Mouse (Mus musculus): Measurements from ENCODE around the gene Tbc1d15. TPM values are rescaled to one million over a fixed set of nuclear protein-coding genes. Genes with fewer than 3 reads are reported as not detected.

The Tbc1d15 gene
- polyA plus RNA-seq, 1 experiment from 2014 or later = 56.2 TPM

DNA sequence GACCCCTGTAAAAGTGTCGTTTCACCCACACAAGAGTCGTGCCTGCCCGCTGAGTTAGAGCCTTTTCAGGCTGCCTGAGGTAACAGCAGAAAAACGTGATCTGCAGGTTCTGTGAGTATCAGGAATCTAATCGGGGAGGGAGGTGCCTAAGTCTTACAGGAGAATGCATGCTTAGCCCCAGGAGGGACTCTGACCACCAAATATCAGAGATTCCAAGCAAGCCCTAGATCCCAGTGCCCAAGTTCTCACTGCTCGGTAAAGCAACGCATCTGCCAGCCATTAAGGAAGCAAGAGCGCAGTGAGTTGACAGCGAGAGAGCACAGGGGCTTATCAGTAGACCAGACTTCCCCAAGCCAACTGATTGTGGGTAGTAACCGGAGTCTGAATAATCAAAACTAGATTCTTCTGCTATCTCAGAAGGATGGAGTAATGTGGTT, 1.1 kb upstream of the Tbc1d15 start:
- ATAC-seq = peak; percentile 43
- H3K9me3 ChIP-seq (ENCODE audit: control insufficient read depth, low read length) = no peaks in the 10 kb centered on the region
- no peaks in the 10 kb centered on the region for H3K36me3 ChIP-seq (ENCODE audit: control insufficient read depth, insufficient read depth, low read length)
- H3K9ac ChIP-seq (ENCODE audit: low read depth, low read length) = peak overlapping the region; percentile 52
- 4% methylated on average over 10 of the region's 10 CpGs for WGBS
- H3K4me3 ChIP-seq (ENCODE audit: low read length) = peak overlapping the region; percentile 98
- H3K27me3 ChIP-seq (replicated peaks; ENCODE audit: control insufficient read depth, insufficient read depth, low read length) = no peaks in the 10 kb centered on the region
- peak overlapping the region; percentile 67 for H3K4me2 ChIP-seq (ENCODE audit: low read depth, low read length)
- peaks cover 16% of the 10 kb centered on the region for H3K4me1 ChIP-seq (ENCODE audit: control insufficient read depth, insufficient read depth, low read length)
- peak overlapping the region; percentile 82 for H3K27ac ChIP-seq (ENCODE audit: low read length)

DNA sequence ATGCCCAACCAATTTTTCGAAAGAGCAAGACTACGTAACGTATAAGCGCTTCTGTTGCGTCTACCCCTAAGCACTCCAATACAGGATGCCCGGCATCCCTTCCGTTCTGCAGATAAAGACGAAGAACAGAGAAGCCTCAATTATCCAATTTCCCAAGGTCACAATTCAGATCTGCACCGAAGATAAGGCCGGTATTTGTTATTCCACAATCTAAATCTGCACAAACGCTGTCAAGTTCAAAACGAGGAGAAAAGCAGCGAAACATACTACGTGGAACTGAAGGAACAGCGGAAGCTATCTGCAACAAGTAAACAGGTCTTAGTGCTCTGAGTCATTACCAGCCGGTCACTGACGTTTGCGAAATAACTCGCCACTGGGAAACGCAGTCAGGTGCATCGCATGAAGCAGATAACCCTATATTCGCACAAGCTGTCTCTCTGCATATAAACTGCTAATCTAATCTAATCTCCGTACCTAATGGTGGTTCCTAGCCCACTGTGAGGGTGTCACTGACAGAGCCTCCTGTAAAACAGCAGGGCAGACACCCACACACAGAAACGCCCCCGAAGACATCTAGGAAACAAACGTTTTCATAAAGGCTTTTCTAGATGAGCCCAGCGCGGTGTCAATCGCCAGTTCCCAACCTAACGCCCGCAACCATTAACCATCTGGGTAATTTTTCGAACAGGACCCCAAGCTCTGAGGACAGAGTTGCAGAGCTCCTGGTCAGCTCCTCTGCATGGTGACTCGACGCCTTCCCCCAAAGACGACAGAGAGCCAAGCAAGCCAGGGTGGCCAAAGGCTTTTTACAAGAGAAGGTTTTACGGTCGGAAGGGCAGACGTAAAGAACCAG, 806 bp downstream of the Tbc1d15 start:
- Histone ChIP-seq H3K4me1 (ENCODE audit: control insufficient read depth, insufficient read depth, low read length) (peaks cover 16% of the 10 kb centered on the region), H3K27ac (ENCODE audit: low read length) (peak overlapping the region; percentile 69), H3K27me3 (replicated peaks; ENCODE audit: control insufficient read depth, insufficient read depth, low read length) (no peaks in the 10 kb centered on the region), H3K9ac (ENCODE audit: low read depth, low read length) (peak overlapping the region; percentile 87), H3K36me3 (ENCODE audit: control insufficient read depth, insufficient read depth, low read length) (no peaks in the 10 kb centered on the region), H3K9me3 (ENCODE audit: control insufficient read depth, low read length) (no peaks in the 10 kb centered on the region), H3K4me2 (ENCODE audit: low read depth, low read length) (peak overlapping the region; percentile 49), H3K4me3 (ENCODE audit: low read length) (peak overlapping the region; percentile 98)
- peak; percentile 4; the same call in 1 of the 2 replicates for ATAC-seq
- 23% methylated on average over 35 of the region's 38 CpGs for WGBS

DNA sequence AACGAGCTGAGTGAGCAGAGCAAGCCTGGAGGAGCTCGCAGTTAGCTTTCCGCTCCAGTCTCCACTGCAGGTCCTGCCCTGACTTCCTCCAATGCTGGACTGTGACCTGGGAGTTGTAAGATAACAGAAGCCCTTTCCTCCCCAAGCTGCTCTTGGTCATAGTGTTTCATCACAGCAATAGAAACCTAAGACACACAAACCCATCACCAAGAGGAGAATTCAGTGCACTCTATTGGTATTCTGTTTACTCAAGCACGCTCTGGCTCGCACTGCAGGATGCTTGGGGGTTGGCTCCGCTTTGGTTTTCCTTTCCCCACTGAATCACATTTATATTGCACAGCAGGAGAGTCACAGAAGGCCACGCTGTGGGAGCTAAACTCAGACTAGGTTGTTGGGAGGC, 3.2 kb downstream of the Tbc1d15 start:
- 36% methylated on average over 7 of the region's 7 CpGs for WGBS
- 0 out of 2 replicates have a peak overlapping the region, but pooled peaks have one; percentile 18 for H3K9ac ChIP-seq (ENCODE audit: low read depth, low read length)
- H3K36me3 ChIP-seq (ENCODE audit: control insufficient read depth, insufficient read depth, low read length) = no peaks in the 10 kb centered on the region
- no peak overlapping the region for H3K4me3 ChIP-seq (ENCODE audit: low read length)
- ATAC-seq = peak; percentile 62
- no peaks in the 10 kb centered on the region for H3K27me3 ChIP-seq (replicated peaks; ENCODE audit: control insufficient read depth, insufficient read depth, low read length)
- peak overlapping the region; percentile 13 for H3K4me2 ChIP-seq (ENCODE audit: low read depth, low read length)
- no peaks in the 10 kb centered on the region for H3K9me3 ChIP-seq (ENCODE audit: control insufficient read depth, low read length)
- peaks cover 16% of the 10 kb centered on the region for H3K4me1 ChIP-seq (ENCODE audit: control insufficient read depth, insufficient read depth, low read length)
- peak overlapping the region; percentile 71 for H3K27ac ChIP-seq (ENCODE audit: low read length)

DNA sequence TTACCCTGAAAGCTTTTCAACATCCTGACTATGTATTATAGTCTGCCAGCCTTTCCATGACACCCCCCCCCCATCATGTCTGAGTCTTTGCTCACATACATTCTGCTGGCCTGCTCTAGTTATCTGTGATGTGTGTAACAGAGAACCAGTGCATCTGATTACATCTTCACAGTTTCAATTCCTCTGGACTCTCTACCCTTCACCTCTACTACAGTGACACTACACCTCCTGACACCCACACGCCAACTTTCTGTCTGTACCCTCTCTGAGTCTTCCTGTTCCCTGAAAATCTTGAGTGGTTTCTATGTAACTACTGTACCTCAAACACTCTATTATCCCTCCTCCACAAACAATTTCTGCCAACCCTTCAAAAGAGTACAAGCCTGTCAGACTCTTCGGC, 5.8 kb downstream of the Tbc1d15 start:
- H3K36me3 ChIP-seq (ENCODE audit: control insufficient read depth, insufficient read depth, low read length) = no peaks in the 10 kb centered on the region
- H3K4me2 ChIP-seq (ENCODE audit: low read depth, low read length) = no peak overlapping the region
- peaks cover 13% of the 10 kb centered on the region for H3K4me1 ChIP-seq (ENCODE audit: control insufficient read depth, insufficient read depth, low read length)
- ATAC-seq = no peak
- H3K9ac ChIP-seq (ENCODE audit: low read depth, low read length) = no peak overlapping the region
- 96% methylated on average over 2 of the region's 2 CpGs for WGBS
- H3K9me3 ChIP-seq (ENCODE audit: control insufficient read depth, low read length) = no peaks in the 10 kb centered on the region
- no peaks in the 10 kb centered on the region for H3K27me3 ChIP-seq (replicated peaks; ENCODE audit: control insufficient read depth, insufficient read depth, low read length)
- no peak overlapping the region for H3K27ac ChIP-seq (ENCODE audit: low read length)
- no peak overlapping the region for H3K4me3 ChIP-seq (ENCODE audit: low read length)

DNA sequence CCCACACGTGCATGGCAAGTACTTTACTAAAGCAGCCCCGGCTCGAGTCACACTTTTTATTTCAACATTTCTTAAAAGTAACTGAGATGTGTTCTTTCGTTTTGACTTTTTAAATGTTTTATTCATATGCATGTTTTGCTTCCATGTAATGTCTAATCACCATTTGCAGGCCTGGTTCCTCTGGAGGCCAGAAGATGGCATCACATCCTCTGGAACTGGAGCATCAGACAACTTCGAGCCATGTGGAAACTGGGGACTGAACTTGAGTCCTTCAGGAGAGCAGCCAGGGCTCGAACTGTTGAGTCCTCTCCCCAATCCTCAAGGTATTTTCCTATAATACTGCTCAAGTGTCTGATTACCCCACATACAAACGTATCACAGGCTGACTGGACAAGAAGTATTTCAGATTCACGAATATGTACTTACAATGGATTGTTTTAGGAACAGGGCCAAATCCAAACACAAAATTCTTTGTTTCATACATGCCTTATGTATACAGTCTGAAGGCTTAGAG, 10.1 kb downstream of the Tbc1d15 start:
- no peaks in the 10 kb centered on the region for H3K9me3 ChIP-seq (ENCODE audit: control insufficient read depth, low read length)
- H3K9ac ChIP-seq (ENCODE audit: low read depth, low read length) = no peak overlapping the region
- ATAC-seq = no peak
- 67% methylated on average over 8 of the region's 8 CpGs for WGBS
- H3K27ac ChIP-seq (ENCODE audit: low read length) = no peak overlapping the region
- H3K4me3 ChIP-seq (ENCODE audit: low read length) = no peak overlapping the region
- no peaks in the 10 kb centered on the region for H3K4me1 ChIP-seq (ENCODE audit: control insufficient read depth, insufficient read depth, low read length)
- no peaks in the 10 kb centered on the region for H3K27me3 ChIP-seq (replicated peaks; ENCODE audit: control insufficient read depth, insufficient read depth, low read length)
- peaks cover 9% of the 10 kb centered on the region for H3K36me3 ChIP-seq (ENCODE audit: control insufficient read depth, insufficient read depth, low read length)
- H3K4me2 ChIP-seq (ENCODE audit: low read depth, low read length) = no peak overlapping the region

DNA sequence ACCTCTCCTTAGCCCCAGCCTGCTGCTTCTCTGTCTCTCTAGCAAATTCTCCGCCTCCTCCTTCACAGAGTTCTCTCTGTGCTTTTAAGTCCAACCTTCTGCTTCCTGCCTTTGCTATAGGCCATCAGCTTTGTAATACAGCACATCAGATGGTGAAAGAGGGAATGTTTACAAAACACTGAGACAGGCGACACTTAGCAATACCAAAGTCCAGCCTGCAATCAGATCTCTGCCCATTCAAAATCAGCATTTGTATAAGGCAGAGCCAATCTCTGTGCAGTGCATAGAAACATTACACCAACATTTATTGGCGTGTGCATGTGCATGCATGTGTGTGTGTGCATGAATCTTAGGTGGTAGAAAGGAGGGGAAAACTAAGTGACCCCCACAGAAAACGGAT, 13.3 kb downstream of the Tbc1d15 start:
- Histone ChIP-seq H3K36me3 (ENCODE audit: control insufficient read depth, insufficient read depth, low read length) (peaks cover 9% of the 10 kb centered on the region), H3K27ac (ENCODE audit: low read length) (no peak overlapping the region), H3K9me3 (ENCODE audit: control insufficient read depth, low read length) (no peaks in the 10 kb centered on the region), H3K4me3 (ENCODE audit: low read length) (no peak overlapping the region), H3K4me1 (ENCODE audit: control insufficient read depth, insufficient read depth, low read length) (no peaks in the 10 kb centered on the region), H3K9ac (ENCODE audit: low read depth, low read length) (no peak overlapping the region), H3K27me3 (replicated peaks; ENCODE audit: control insufficient read depth, insufficient read depth, low read length) (no peaks in the 10 kb centered on the region), H3K4me2 (ENCODE audit: low read depth, low read length) (no peak overlapping the region)
- WGBS = 76% methylated on average over 4 of the region's 4 CpGs
- ATAC-seq = no peak

DNA sequence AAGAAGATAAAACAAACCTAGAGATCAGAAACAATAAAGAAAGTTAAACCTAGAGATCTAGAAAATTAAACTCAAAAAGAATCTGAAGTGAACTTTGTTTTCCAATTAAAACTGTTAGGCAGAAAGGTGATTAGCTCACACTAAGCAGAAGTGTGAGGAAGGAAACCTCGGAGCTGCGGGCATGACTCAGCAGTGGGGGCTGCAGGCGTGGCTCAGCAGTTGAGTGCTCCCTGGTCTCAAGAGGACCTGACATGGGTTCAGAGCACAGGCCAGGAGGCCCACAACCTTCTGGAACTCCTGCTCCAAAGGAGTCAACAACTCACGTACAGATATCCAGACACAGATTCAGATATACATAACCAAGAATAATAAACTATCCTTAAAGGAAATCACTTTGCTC, 14.5 kb downstream of the Tbc1d15 start:
- Histone ChIP-seq H3K27ac (ENCODE audit: low read length) (no peak overlapping the region), H3K9ac (ENCODE audit: low read depth, low read length) (no peak overlapping the region), H3K36me3 (ENCODE audit: control insufficient read depth, insufficient read depth, low read length) (peaks cover 11% of the 10 kb centered on the region), H3K4me2 (ENCODE audit: low read depth, low read length) (no peak overlapping the region), H3K9me3 (ENCODE audit: control insufficient read depth, low read length) (no peaks in the 10 kb centered on the region), H3K4me3 (ENCODE audit: low read length) (no peak overlapping the region), H3K4me1 (ENCODE audit: control insufficient read depth, insufficient read depth, low read length) (no peaks in the 10 kb centered on the region), H3K27me3 (replicated peaks; ENCODE audit: control insufficient read depth, insufficient read depth, low read length) (no peaks in the 10 kb centered on the region)
- ATAC-seq = no peak
- WGBS = 80% methylated on average over 4 of the region's 4 CpGs

DNA sequence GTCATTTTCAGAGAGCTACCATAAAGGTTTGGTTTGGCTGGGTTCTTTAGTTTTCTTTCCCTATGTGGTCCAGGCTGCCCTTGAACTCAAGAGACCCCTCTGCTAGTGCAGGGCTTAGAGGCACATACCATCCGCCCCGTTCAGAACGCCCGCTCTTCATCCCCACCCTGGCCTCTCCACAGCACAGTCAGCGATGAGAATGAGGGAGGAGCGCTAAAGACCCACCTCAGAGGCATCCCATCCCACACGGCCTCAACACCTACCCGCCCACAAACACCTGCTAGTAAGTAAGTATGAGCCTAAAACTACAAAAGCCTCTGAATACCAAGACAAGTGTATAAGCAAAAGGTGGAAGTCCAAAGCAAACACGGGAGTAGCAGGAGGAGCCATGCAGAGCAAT, 15.8 kb downstream of the Tbc1d15 start:
- Histone ChIP-seq H3K4me1 (ENCODE audit: control insufficient read depth, insufficient read depth, low read length) (no peaks in the 10 kb centered on the region), H3K9me3 (ENCODE audit: control insufficient read depth, low read length) (no peaks in the 10 kb centered on the region), H3K36me3 (ENCODE audit: control insufficient read depth, insufficient read depth, low read length) (peaks cover 11% of the 10 kb centered on the region), H3K27me3 (replicated peaks; ENCODE audit: control insufficient read depth, insufficient read depth, low read length) (no peaks in the 10 kb centered on the region), H3K27ac (ENCODE audit: low read length) (no peak overlapping the region), H3K9ac (ENCODE audit: low read depth, low read length) (no peak overlapping the region), H3K4me2 (ENCODE audit: low read depth, low read length) (no peak overlapping the region), H3K4me3 (ENCODE audit: low read length) (no peak overlapping the region)
- WGBS = 88% methylated on average over 9 of the region's 9 CpGs
- no peak for ATAC-seq

DNA sequence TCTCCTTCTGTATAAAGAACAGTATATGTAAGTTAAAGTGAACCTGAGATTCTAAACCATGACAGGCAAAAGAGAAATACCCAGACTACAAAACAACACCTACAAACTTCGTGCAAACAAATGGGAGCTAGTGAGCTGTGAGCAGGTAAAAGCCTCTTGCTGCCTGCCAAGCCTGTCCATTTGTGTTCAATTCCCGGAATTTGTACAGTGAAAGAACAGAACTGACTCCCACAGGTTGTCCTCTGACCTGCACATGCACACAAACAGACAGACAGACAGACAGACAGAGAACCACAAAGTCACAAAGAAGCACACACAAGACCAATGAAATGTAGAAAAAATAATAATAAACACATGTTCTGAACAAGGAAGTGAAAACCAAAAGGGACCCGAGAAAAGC, 17.5 kb downstream of the Tbc1d15 start:
- H3K4me3 ChIP-seq (ENCODE audit: low read length) = no peak overlapping the region
- H3K27ac ChIP-seq (ENCODE audit: low read length) = no peak overlapping the region
- H3K9ac ChIP-seq (ENCODE audit: low read depth, low read length) = no peak overlapping the region
- no peaks in the 10 kb centered on the region for H3K9me3 ChIP-seq (ENCODE audit: control insufficient read depth, low read length)
- WGBS = 88% methylated on average over 3 of the region's 3 CpGs
- no peaks in the 10 kb centered on the region for H3K4me1 ChIP-seq (ENCODE audit: control insufficient read depth, insufficient read depth, low read length)
- no peak for ATAC-seq
- peaks cover 6% of the 10 kb centered on the region; the same call in 1 of the 2 replicates for H3K36me3 ChIP-seq (ENCODE audit: control insufficient read depth, insufficient read depth, low read length)
- H3K4me2 ChIP-seq (ENCODE audit: low read depth, low read length) = no peak overlapping the region
- no peaks in the 10 kb centered on the region for H3K27me3 ChIP-seq (replicated peaks; ENCODE audit: control insufficient read depth, insufficient read depth, low read length)
